Mouse (Mus musculus) urinary bladder, postnatal 10 days (tissue): ENCODE measurements around the gene Cc2d2b.

Source experiments
- DNase-seq: peaks from one replicate; pipeline ENCODE4 v3.0.0; 2022; ENCODE audit warnings: low spot score

Cc2d2b gene

DNA sequence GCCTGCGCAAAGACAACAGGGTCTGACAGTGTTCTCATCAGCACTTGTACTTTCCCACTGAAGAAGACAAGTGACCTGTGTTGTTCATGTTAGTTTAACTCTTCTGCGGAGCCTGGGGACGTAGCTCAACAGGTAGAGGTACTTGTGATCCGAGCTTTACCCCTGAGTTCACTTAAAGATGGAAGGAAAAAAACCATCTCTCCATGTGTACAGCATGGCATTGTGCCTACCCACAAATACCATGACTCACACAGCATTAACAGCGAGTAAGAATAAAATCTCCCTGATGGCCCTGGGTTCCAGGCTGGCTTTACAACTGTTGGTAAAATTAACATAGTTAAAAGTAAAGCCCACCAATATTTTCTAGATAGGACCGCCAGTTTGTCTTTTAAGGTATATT, 85.9 kb downstream of the Cc2d2b start:
- DNase-seq: no peak

DNA sequence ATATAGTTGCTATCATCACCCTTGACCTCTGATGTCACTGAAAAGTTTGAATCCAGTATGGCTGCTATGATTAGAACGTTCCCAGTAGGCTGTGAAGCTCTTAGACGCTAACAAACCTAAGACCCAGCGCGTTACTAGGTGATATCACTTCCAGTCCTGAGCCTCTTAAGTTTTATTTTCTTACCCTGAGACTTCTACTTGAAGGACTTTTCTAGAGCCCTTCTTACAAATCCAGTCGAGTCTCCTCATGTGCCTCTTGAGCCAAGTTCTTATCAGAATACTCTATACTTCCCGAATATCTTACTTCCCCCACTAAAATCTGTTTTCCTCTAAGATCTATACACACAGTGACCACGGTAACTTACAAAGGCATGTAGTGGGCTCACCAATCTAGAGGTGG, 89.7 kb downstream of the Cc2d2b start:
- DNase-seq: no peak

DNA sequence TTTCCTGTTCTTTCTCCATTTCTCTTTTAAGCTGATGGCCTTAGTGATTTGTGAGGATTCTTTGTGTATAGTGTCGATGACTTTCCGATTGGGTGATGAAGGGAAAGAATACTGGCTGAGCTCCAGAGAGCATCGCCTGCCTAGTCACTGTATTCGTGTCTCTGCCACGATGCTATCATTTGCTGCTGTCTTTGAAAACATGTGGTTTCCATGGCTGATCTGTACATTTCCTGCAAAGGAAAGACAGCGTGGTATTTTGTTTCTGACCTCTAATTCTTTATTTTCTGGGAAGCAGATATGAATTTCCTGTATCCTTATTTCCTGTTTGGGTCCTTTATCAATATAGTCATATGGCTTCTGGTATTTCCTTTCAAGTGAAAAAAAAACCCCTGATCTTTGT, 91.8 kb downstream of the Cc2d2b start:
- no peak for DNase-seq

DNA sequence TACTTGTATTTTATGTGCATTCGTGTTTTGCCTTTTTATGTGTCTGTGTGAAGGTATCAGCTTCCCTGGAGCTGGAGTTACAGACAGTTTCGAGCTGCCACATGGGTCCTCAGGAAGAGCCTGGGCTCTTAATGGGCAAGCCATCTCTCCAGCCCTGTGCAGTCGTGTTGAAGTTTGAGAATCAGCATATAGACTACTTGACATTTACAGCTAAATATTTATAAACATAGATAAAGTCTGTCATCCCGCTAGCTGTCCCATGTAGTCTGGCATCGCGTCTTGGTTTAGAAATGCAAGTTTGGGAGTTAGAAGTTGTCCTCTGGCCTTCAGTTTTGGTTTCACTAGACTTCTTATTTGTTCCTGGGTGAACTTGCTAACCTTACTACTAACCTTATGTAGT, 92.5 kb downstream of the Cc2d2b start:
- DNase-seq: no peak

DNA sequence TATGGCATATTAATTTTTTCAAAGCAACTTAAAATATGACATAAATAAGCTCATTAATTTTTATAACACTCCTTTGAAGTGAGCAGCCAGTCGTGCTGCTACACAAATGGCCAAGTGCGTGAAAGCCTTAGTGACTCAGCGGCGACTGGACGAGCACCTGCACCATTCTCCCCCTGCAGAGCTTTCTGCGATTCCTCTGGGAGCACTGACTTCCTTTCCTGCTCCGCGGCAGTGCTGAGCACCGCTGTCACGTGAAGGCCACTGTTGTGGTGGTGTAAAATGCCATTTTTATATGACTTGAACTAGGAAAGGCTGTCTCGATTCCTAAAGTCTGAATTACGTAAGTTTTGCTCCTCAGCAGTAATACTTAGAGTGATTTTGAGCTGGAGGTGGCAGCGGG, 93.0 kb downstream of the Cc2d2b start:
- no peak for DNase-seq

DNA sequence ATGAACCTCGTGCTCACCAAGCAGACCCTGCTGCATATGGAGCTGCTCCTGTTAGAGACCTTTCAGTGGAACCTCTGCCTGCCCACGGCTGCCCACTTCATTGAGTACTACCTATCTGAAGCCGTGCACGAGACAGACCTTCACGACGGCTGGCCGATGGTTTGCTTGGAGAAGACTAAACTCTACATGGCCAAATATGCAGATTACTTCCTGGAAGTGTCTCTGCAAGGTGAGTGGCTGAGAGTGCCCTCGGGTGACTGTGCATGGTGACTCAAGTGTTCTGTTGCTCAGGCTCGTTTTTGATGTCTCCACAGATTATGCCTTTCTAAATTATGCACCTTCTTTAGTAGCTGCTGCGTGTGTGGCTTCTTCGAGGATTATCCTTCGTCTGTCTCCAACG, 96.2 kb downstream of the Cc2d2b start:
- DNase-seq: no peak

DNA sequence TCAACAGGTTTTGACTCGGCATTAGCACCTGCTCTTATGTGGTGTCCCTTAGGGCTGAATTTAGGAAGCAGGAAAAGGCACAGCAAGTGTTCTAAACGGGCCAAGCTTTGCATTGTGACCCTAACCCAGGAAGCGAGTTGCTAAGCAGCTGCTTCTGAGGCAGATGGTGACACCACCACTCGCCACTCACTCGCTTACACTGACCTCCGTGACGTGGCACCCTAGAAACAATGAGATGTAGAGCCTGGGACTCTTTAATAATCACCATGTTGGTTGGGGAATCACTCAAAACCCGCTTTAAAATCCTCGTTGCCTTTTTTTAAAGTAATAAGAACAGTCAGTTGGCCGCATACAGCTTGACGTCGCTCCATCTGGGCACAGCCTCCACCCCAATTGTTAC, 100.8 kb downstream of the Cc2d2b start:
- DNase-seq: no peak

DNA sequence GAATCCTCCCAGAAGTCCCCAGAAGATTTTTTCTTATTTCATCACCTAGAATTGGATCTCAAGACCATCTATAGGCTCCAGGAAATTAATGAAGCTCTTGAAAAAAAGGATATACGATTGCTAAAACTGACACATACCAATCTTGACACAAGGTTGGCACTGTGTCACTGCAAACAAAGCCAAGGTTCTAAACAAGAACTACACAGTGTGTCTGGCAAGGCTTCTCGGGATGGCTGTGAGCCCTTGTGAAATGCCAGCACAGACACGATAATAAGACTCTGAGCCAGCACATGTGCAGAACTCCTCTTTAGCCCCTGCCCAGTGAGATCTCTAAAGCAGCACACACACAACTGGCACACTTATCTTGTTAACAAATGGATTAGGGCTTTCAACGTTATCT, 111.0 kb downstream of the Cc2d2b start:
- DNase-seq: no peak

DNA sequence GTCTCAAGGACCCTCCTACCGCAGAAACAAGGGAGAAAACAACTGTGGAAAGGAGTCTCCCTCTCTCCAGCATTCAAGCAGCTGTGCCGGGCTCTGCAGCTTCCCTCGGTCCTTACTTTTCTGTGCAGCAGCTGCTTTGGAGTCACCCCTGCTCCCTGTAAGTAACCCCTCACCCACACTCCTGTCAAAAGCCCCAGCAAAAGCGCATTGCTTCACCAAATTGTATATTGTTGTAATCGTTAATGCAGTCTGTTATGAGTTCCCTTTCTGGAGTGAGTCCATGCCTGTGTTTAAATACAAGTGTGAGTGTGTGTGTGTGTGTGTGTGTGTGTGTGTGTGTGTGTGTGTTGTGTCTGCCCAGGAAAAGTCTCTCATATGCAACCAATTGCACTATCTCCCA, 119.7 kb downstream of the Cc2d2b start:
- DNase-seq: no peak

DNA sequence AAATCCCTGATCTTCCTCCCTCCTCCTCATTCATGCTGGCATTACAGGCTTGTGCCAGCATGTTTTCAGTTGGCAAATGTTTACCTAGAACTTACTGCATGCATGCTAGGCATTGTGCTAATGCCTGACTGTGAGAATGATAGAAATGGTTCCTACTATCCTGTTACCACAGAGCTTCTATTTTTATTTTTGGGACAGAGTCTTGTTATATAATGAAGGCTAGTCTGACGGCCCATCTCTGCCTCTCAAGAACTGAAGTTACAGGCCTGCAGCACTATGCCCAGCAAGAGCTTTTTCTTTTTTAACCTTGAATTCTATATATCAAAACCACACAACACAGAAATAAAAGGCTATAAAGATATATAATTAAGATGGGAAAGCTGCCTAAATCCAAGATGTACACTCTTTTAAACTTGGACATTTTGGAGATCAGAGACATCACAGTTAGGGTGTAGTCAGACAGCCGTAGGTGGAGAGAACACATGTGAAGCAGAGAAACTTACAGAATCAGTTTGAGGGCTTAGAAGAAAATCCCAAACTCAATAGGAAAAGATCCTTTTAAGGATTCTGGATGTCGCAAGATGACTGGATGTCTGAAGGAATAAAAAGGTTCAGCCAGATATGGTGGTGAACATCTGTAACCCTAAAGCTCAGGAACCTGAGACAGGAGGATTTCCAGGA, 121.0 kb downstream of the Cc2d2b start:
- DNase-seq: no peak

DNA sequence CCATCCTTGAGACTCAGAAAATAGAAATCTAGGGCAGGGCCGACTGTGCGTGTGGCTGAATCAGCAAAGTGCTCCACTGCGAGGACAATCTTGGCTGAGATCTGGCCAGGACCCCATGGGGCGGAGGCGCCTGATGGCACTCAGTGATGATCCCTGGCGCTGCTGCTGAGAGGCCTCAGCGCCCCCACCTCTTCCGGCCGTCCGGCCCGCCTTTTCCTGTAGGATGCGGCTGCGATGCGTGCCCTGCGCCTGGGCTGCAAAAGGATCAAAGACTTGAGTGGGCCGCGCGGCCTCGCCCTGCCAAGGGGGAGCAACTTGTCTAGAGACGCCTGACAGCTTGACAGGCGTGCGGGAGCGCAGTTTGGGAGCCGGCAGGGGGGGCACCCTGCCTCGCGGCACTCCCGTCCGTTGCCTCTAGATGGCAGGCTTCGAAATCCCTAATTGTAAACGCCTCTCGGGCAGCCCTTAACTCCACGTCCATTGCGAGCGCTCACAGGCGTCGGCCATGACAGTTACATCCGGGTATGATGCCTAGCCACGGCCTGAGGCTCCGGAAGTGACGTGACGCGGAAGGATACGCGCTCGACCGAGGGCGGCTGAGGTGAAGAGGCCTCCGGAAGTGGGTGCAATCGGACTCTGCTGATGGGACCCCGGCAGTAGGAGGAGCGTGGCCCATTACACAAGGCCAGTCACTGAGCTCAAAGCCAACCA, 124.6 kb downstream of the Cc2d2b start:
- DNase-seq: peak; percentile 71
